Mouse (Mus musculus) small intestine, adult 2 months (tissue): ENCODE results near the gene Trmt13.
"Not testable (repeated sequence)": the region's sequence is repeated elsewhere in the genome, so short reads cannot be mapped to it uniquely, and the experiment has no call there.

Source experiments
- CTCF ChIP-seq: fragments of 200-500 bp; IDR thresholded peaks from 2 replicates; pipeline ENCODE4 v1.5.1; 2012; ENCODE audit warnings: low read depth, mild to moderate bottlenecking, control low read depth, inconsistent platforms, low read length, moderate library complexity, mixed read lengths; ENCODE audit not compliant: insufficient replicate concordance, insufficient read length; ENCODE audit errors: extremely low read depth
- POLR2A ChIP-seq: fragments of 200-500 bp; IDR thresholded peaks from 2 replicates; pipeline ENCODE4 v1.6.1; 2012; ENCODE audit warnings: low read depth, mild to moderate bottlenecking, control low read depth, inconsistent platforms, low read length, moderate library complexity

DNA sequence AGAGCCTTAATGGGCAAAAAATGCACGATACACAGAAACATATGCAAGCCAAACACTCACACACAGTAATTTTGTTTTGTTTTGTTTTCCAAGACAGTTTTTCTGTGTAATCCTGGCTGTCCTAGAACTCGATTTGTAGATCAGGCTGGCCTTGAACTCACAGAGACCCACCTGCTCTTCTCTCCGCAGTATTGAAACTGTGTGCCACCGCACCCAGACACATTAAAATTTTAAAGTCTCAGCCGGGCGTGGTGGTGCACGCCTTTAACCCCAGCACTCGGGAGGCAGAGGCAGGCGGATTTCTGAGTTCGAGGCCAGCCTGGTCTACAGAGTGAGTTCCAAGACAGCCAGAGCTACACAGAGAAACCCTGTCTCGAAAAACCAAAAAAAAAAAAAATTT is 39.7 kb upstream of the Trmt13 start:
- not testable (repeated sequence) for TF ChIP-seq POLR2A, CTCF
